Mouse (Mus musculus) myocyte (in vitro differentiated cells): ENCODE measurements around the gene Pon2. TPM values are rescaled to one million over a fixed set of nuclear protein-coding genes. Genes with fewer than 3 reads are reported as not detected.

ENCODE experiments used
- H3K27me3 ChIP-seq: one replicate; pipeline ENCODE4 v1.6.1; 2011; ENCODE audit not compliant: control insufficient read depth, insufficient read depth, insufficient read length
- H3K36me3 ChIP-seq: one replicate; pipeline ENCODE4 v1.6.1; 2011; ENCODE audit not compliant: control insufficient read depth, insufficient read depth
- H3K4me2 ChIP-seq: one replicate; pipeline ENCODE4 v1.6.1; 2011; ENCODE audit warnings: low read depth, control low read depth
- H3K4me3 ChIP-seq: one replicate; pipeline ENCODE4 v1.5.1; 2011; ENCODE audit warnings: mild to moderate bottlenecking, control low read depth, moderate library complexity
- H3K79me2 ChIP-seq: one replicate; pipeline ENCODE4 v1.6.1; 2011; ENCODE audit not compliant: control insufficient read depth, insufficient read depth
- H3ac ChIP-seq: one replicate; pipeline ENCODE4 v1.6.1; 2011; ENCODE audit not compliant: control insufficient read depth, insufficient read length
- CEBPB ChIP-seq: IDR thresholded peaks from 2 replicates; pipeline ENCODE4 v1.6.1; 2011; ENCODE audit warnings: mild to moderate bottlenecking, moderate library complexity; ENCODE audit not compliant: poor library complexity, insufficient read depth, severe bottlenecking
- E2F4 ChIP-seq: IDR thresholded peaks from one replicate; pipeline ENCODE4 v1.6.1; 2011; ENCODE audit warnings: mild to moderate bottlenecking, control low read depth, moderate library complexity; ENCODE audit not compliant: insufficient read depth
- MAX ChIP-seq: IDR thresholded peaks from one replicate; pipeline ENCODE4 v1.6.1; 2011; ENCODE audit warnings: low read depth, mild to moderate bottlenecking, control low read depth
- MYOD1 ChIP-seq, 3 experiments: IDR thresholded peaks; one replicate each; pipeline ENCODE4 v1.6.1; 2011; ENCODE audit warnings: control low read depth in 2 of 3, low read depth in 2 of 3, mild to moderate bottlenecking in 2 of 3, moderate library complexity in 1 of 3; ENCODE audit not compliant: insufficient read length in 2 of 3, control insufficient read depth in 1 of 3
- MYOG ChIP-seq, 3 experiments: IDR thresholded peaks; one replicate each; pipeline ENCODE4 v1.6.1; 2011; ENCODE audit warnings: control low read depth in 2 of 3, low read depth in 2 of 3, mild to moderate bottlenecking in 2 of 3; ENCODE audit not compliant: insufficient read length in 2 of 3, control insufficient read depth in 1 of 3, insufficient read depth in 1 of 3
- POLR2A ChIP-seq: IDR thresholded peaks from one replicate; pipeline ENCODE4 v1.6.1; 2011; ENCODE audit warnings: low read depth, mild to moderate bottlenecking, control low read depth, moderate library complexity; ENCODE audit not compliant: insufficient read length
- POLR2AphosphoS2 ChIP-seq: IDR thresholded peaks from one replicate; pipeline ENCODE4 v1.6.1; 2011; ENCODE audit warnings: low read depth, control low read depth; ENCODE audit not compliant: insufficient read length
- REST ChIP-seq: IDR thresholded peaks from one replicate; pipeline ENCODE4 v1.6.1; 2011; ENCODE audit warnings: mild to moderate bottlenecking, control low read depth, moderate library complexity; ENCODE audit not compliant: insufficient read depth, insufficient read length
- SRF ChIP-seq: IDR thresholded peaks from one replicate; pipeline ENCODE4 v1.6.1; 2011; ENCODE audit warnings: low read depth; ENCODE audit not compliant: control insufficient read depth, insufficient read length
- TCF12 ChIP-seq: IDR thresholded peaks from one replicate; pipeline ENCODE4 v1.6.1; 2011; ENCODE audit warnings: mild to moderate bottlenecking, control low read depth; ENCODE audit not compliant: poor library complexity, insufficient read depth, severe bottlenecking
- TCF3 ChIP-seq: IDR thresholded peaks from one replicate; pipeline ENCODE4 v1.6.1; 2011; ENCODE audit warnings: low read depth, control low read depth; ENCODE audit not compliant: insufficient read length
- USF1 ChIP-seq: IDR thresholded peaks from one replicate; pipeline ENCODE4 v1.6.1; 2011; ENCODE audit warnings: low read depth, mild to moderate bottlenecking, control low read depth, moderate library complexity
- polyA plus RNA-seq: library from polyadenylated mRNA; unstranded; fragments of >200 nt; fragmentation: generic; extraction: Trizol; gene quantifications from one replicate; pipeline ENCODE4 v1.2.1, GENCODE M21; 2012; ENCODE audit warnings: missing spikeins

Pon2 gene
- polyA plus RNA-seq, 1 experiment: 14.2 TPM

- Histone ChIP-seq H3K27me3 (no peaks in the 10 kb centered on the region), H3ac (no peak overlapping the region), H3K36me3 (peaks cover 5% of the 10 kb centered on the region), H3K79me2 (no peaks in the 10 kb centered on the region), H3K4me3 (no peak overlapping the region), H3K4me2 (no peak overlapping the region)
- TF ChIP-seq POLR2AphosphoS2 (no peak), MYOD1 (IDR thresholded peaks at IDR 0.05; ENCODE audit: control insufficient read depth in 1 of 3, insufficient read length in 2 of 3, low read depth in 2 of 3) (no peak), TCF3 (no peak), TCF12 (no peak), MAX (no peak), MYOG (IDR thresholded peaks at IDR 0.05; ENCODE audit: control insufficient read depth in 1 of 3, insufficient read depth in 1 of 3, insufficient read length in 2 of 3, low read depth in 2 of 3) (no peak), SRF (no peak), E2F4 (no peak), USF1 (no peak), CEBPB (no peak), POLR2A (no peak)
Measured at GRCm38 (mm10) chr6:5280576-5281305, 17.5 kb downstream of the Pon2 start.

DNA sequence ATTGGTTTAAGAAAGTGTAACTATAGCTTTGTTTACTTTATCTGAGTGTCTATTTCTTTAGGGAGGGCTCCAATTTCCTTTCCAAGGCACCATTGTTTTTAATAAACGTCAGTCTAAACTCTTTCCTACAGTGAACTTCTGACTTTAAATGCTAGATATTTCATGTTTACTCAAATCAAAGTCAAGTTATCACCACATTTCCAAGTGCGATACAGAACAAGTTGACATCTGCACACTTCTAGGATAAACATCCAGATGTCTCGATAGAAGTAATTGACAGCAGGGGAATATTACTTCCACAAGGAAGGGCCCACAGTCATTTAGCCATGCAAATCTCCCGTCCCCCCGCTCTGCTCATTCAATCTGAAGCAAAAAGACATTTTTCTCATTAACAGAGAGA is 20.3 kb downstream of the Pon2 start:
- Histone ChIP-seq H3ac (no peak overlapping the region), H3K79me2 (no peaks in the 10 kb centered on the region), H3K4me3 (no peak overlapping the region), H3K4me2 (no peak overlapping the region), H3K36me3 (peaks cover 5% of the 10 kb centered on the region), H3K27me3 (no peaks in the 10 kb centered on the region)
- TF ChIP-seq SRF (no peak), CEBPB (no peak), MYOD1 (IDR thresholded peaks at IDR 0.05; ENCODE audit: control insufficient read depth in 1 of 3, insufficient read length in 2 of 3, low read depth in 2 of 3) (no peak), POLR2A (no peak), TCF3 (no peak), TCF12 (no peak)

GRCm38 (mm10) chr6:5269641-5270040 is 28.6 kb downstream of the Pon2 start:
- Histone ChIP-seq H3K36me3 (peaks cover 5% of the 10 kb centered on the region), H3K79me2 (no peaks in the 10 kb centered on the region), H3K4me3 (no peak overlapping the region), H3K4me2 (no peak overlapping the region), H3ac (no peak overlapping the region), H3K27me3 (no peaks in the 10 kb centered on the region)
- TF ChIP-seq REST (no peak), USF1 (no peak)

GRCm38 (mm10) chr6:5264793-5265192 is 33.5 kb downstream of the Pon2 start:
- Histone ChIP-seq H3K4me2 (no peak overlapping the region), H3K4me3 (no peak overlapping the region), H3ac (no peak overlapping the region), H3K36me3 (peaks cover 5% of the 10 kb centered on the region), H3K79me2 (no peaks in the 10 kb centered on the region), H3K27me3 (no peaks in the 10 kb centered on the region)
- no peak for TF ChIP-seq MYOD1 (IDR thresholded peaks at IDR 0.05; ENCODE audit: control insufficient read depth in 1 of 3, insufficient read length in 2 of 3, low read depth in 2 of 3)
- TF ChIP-seq CEBPB: no peak
- TF ChIP-seq TCF12: no peak
- TF ChIP-seq POLR2AphosphoS2: no peak
- no peak for TF ChIP-seq TCF3
- TF ChIP-seq MYOG (IDR thresholded peaks at IDR 0.05; ENCODE audit: control insufficient read depth in 1 of 3, insufficient read depth in 1 of 3, insufficient read length in 2 of 3, low read depth in 2 of 3): no peak
- TF ChIP-seq MAX: no peak
- no peak for TF ChIP-seq USF1
- no peak for TF ChIP-seq SRF
- no peak for TF ChIP-seq REST
- TF ChIP-seq POLR2A: no peak
- no peak for TF ChIP-seq E2F4

GRCm38 (mm10) chr6:5263250-5263999 is 34.8 kb downstream of the Pon2 start:
- H3K36me3 ChIP-seq: peaks cover 5% of the 10 kb centered on the region
- H3K79me2 ChIP-seq: no peaks in the 10 kb centered on the region
- no peak overlapping the region for H3K4me3 ChIP-seq
- TF ChIP-seq POLR2AphosphoS2 (no peak), SRF (no peak)
- H3K4me2 ChIP-seq: no peak overlapping the region
- H3K27me3 ChIP-seq: no peaks in the 10 kb centered on the region
- H3ac ChIP-seq: no peak overlapping the region
